Mouse (Mus musculus): ENCODE data around the gene Ifitm3.

DNA sequence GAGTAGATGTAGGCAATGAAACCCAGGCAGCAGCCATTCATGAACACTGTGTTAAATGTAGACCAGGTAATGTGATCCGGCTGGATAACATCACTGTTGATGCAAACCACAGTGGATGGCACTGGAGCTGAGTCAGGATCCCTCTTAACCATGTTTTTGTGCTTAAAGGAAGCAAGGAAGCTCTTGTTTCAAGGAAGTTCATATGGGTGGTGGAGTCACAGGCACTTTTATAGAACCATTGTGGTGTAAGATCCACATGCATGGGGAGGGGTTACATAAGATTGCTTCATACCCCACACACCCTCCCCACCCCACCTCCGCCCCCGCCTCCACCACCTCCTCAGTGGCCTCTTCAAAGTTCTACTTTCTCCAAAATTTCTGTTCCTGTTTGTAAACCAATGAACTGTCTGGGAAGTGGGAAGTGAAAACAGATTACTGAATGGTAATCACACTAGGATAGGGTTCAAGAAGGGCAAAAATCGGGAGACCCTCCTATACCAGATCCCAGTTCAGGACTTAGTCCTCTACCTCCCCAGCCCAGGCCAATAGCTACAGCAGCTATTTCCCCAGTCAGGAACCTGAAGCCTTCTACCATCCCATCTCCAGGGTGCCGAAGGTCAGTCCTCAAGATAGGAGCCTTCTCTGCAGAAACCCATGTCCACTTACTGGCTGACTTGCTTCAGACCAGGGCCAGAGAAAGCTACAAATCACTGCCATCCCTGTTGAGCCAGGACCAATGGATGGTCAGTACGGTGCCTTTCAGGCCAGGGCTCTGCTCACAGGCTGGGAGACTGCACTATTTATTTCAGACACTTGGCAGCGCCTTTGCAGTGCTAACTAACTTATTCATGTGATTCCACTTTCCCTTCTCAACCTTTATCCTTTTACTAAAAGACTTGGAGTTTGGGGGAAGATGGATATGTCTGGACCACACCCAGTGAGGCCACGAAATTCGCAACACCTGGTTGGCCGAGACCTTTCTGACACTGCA is 6.4 kb upstream of the Ifitm3 start:
- TF ChIP-seq CTCF (IDR thresholded peaks at IDR 0.05; ENCODE audit: extremely low read depth, insufficient read depth, insufficient read length, insufficient replicate concordance): no peak
- TF ChIP-seq POLR2A (IDR thresholded peaks at IDR 0.05; ENCODE audit: low read depth, low read length): no peak
